Mouse (Mus musculus): ENCODE measurements around the gene Mgll. TPM values are rescaled to one million over a fixed set of nuclear protein-coding genes. Genes with fewer than 3 reads are reported as not detected.

The Mgll gene
- total and polyA plus RNA-seq, 2 experiments from 2014 or later = 126 to 148 TPM

GRCm38 (mm10) chr6:88829579-88829978 lies 105.4 kb downstream of the Mgll start:
- TF ChIP-seq CTCF (IDR thresholded peaks at IDR 0.05; ENCODE audit: low read depth) = no peak
- Histone ChIP-seq H3K9me3 (ENCODE audit: low read length) (no peaks in the 10 kb centered on the region), H3K4me1 (ENCODE audit: insufficient read depth, low read length) (peaks cover 11% of the 10 kb centered on the region; the same call in 1 of the 2 replicates), H3K9ac (replicated peaks; ENCODE audit: low read length) (no peak overlapping the region), H3K27ac (no peak overlapping the region), H3K4me2 (ENCODE audit: low read depth, low read length) (no peak overlapping the region), H3K36me3 (ENCODE audit: insufficient read depth, low read length) (no peaks in the 10 kb centered on the region), H3K4me3 (ENCODE audit: low read length) (no peak overlapping the region), H3K27me3 (ENCODE audit: insufficient read depth, low read length) (0 out of 2 replicates have a peak, but pooled peaks cover 4% of the 10 kb centered on the region)
- DNase-seq (ENCODE audit: low spot score) (no peak), ATAC-seq (no peak)
- WGBS = 90% methylated on average over 4 of the region's 4 CpGs

GRCm38 (mm10) chr6:88830112-88830702 lies 106.0 kb downstream of the Mgll start:
- no peak for DNase-seq (ENCODE audit: low spot score)
- TF ChIP-seq CTCF (IDR thresholded peaks at IDR 0.05; ENCODE audit: low read depth) = no peak
- Histone ChIP-seq H3K4me3 (ENCODE audit: low read length) (no peak overlapping the region), H3K9ac (replicated peaks; ENCODE audit: low read length) (no peak overlapping the region), H3K36me3 (ENCODE audit: insufficient read depth, low read length) (no peaks in the 10 kb centered on the region), H3K4me2 (ENCODE audit: low read depth, low read length) (no peak overlapping the region), H3K9me3 (ENCODE audit: low read length) (no peaks in the 10 kb centered on the region), H3K27me3 (ENCODE audit: insufficient read depth, low read length) (0 out of 2 replicates have a peak, but pooled peaks cover 4% of the 10 kb centered on the region), H3K27ac (no peak overlapping the region), H3K4me1 (ENCODE audit: insufficient read depth, low read length) (peaks cover 11% of the 10 kb centered on the region; the same call in 1 of the 2 replicates)
- WGBS = 82% methylated on average over 6 of the region's 6 CpGs
- no peak for ATAC-seq

DNA sequence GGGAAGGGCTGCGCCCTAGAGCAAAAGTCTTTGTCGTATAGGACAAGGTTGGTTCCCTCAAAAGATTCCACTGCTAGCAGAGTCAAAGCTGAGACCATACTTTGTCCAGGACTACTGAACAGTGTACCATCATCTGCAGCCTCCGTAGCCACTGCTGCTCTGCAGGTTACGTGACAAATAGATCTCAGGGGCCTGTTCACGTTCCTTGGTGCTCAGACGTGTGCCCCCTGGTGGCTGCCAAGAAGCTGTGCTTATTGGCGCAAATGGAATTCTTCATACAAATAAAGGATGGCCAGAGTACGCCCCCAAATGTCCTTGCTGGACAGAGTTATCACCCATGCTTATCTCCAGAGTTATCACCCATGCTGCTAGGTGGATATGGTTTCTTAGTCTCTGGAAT lies 107.2 kb downstream of the Mgll start:
- WGBS = 24% methylated on average over 8 of the region's 8 CpGs

DNA sequence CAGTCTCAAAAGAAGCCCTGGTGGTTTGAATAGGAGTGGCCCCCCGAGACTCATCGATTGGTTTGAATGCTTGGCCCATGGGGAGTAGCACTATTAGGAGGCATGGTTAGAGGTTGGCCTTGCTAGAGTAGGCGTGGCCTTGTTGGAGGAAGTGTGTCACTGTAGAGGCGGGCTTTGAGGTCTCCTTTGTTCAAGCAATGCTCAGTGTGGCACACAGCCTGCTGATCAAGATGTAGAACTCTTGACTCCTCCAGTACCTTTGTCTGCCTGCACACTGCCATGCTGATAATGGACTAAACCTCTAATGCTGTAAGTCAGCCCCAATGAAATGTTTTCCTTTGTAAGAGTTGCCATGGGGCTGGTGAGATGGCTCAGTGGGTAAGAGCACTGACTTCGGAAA lies 108.5 kb downstream of the Mgll start:
- H3K27ac ChIP-seq = no peak overlapping the region
- H3K9ac ChIP-seq (replicated peaks; ENCODE audit: low read length) = no peak overlapping the region
- ATAC-seq (no peak), DNase-seq (ENCODE audit: low spot score) (no peak)
- no peak overlapping the region for H3K4me2 ChIP-seq (ENCODE audit: low read depth, low read length)
- no peak for TF ChIP-seq CTCF (IDR thresholded peaks at IDR 0.05; ENCODE audit: low read depth)
- WGBS = 56% methylated on average over 5 of the region's 5 CpGs
- 0 out of 2 replicates have a peak, but pooled peaks cover 4% of the 10 kb centered on the region for H3K27me3 ChIP-seq (ENCODE audit: insufficient read depth, low read length)
- no peak overlapping the region for H3K4me3 ChIP-seq (ENCODE audit: low read length)
- no peaks in the 10 kb centered on the region for H3K9me3 ChIP-seq (ENCODE audit: low read length)
- peaks cover 12% of the 10 kb centered on the region for H3K36me3 ChIP-seq (ENCODE audit: insufficient read depth, low read length)
- 0 out of 2 replicates have a peak, but pooled peaks cover 1% of the 10 kb centered on the region for H3K4me1 ChIP-seq (ENCODE audit: insufficient read depth, low read length)

More for the DNA sequence above, 107.2 kb downstream of the Mgll start:
- Histone ChIP-seq H3K9ac (replicated peaks; ENCODE audit: low read length) (no peak overlapping the region), H3K36me3 (ENCODE audit: insufficient read depth, low read length) (peaks cover 7% of the 10 kb centered on the region), H3K27ac (no peak overlapping the region), H3K4me3 (ENCODE audit: low read length) (no peak overlapping the region), H3K4me1 (ENCODE audit: insufficient read depth, low read length) (peaks cover 11% of the 10 kb centered on the region; the same call in 1 of the 2 replicates), H3K27me3 (ENCODE audit: insufficient read depth, low read length) (0 out of 2 replicates have a peak, but pooled peaks cover 4% of the 10 kb centered on the region), H3K4me2 (ENCODE audit: low read depth, low read length) (no peak overlapping the region), H3K9me3 (ENCODE audit: low read length) (no peaks in the 10 kb centered on the region)
- peak; percentile 68 for ATAC-seq
- peak; percentile 94 for DNase-seq (ENCODE audit: low spot score)
- TF ChIP-seq CTCF (IDR thresholded peaks at IDR 0.05; ENCODE audit: low read depth) = peak; percentile 95

DNA sequence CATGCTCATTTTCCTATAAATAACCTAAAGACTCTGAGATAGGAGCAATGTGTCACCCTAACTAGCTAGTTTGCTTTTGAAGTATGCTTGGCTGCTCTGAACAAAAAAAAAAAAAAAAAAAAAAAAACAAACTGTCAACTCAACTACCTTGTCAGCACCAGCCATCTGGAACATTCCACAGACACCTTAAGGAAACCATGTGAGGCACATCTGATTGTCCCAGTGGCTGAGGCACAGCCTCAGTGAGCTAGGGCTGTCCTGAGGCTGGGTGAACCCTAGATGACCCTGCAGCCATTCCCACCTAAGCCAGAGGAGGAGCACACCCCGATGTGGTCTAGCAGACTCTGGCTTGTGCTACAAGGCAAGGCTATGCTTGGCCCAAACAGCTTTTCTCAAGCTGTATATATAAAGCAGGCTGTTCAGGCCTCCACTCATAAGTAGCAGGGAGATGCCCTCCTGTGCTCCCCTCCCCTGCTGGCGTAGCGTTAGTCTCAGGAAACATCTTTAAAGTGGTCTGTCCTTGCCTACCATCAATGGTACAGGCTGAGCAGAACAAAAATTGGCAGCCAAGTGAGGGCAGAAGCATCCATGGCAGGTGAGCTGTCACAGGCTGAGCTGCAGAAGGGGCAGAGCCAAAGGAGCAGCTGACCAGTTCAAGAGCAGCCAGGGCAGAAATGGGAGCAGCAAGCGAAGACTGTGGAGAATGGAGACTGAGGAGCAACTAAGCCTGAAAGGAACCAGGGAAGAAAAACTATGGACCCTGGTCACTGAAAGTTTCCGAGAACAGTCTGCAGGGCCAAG lies 109.3 kb downstream of the Mgll start:
- no peak for DNase-seq (ENCODE audit: low spot score)
- ATAC-seq = no peak
- Histone ChIP-seq H3K4me2 (ENCODE audit: low read depth, low read length) (no peak overlapping the region), H3K4me3 (ENCODE audit: low read length) (no peak overlapping the region), H3K27me3 (ENCODE audit: insufficient read depth, low read length) (0 out of 2 replicates have a peak, but pooled peaks cover 4% of the 10 kb centered on the region), H3K27ac (no peak overlapping the region), H3K36me3 (ENCODE audit: insufficient read depth, low read length) (peaks cover 18% of the 10 kb centered on the region), H3K4me1 (ENCODE audit: insufficient read depth, low read length) (no peaks in the 10 kb centered on the region), H3K9ac (replicated peaks; ENCODE audit: low read length) (no peak overlapping the region), H3K9me3 (ENCODE audit: low read length) (no peaks in the 10 kb centered on the region)
- TF ChIP-seq CTCF (IDR thresholded peaks at IDR 0.05; ENCODE audit: low read depth) = no peak
- 87% methylated on average over 5 of the region's 5 CpGs for WGBS

DNA sequence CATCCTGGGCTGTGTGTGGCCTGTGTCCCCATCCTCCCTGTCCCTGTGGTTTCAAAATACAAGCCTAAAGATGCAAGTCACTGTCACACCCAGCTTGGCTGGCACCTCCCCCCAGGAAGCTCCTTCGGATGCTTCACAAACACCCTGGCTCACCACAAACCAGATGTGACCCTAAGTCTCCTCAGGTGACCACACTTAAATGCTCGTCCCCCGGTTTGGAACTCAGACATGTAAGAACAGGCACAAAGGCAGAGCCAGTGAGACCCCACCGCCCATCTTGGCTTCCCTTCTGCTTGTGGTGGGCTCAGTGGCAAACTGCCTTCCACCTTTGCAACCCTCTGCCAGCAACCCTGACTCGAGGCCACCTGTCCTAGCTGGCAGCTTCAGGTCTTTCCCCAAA lies 110.8 kb downstream of the Mgll start:
- no peak for TF ChIP-seq CTCF (IDR thresholded peaks at IDR 0.05; ENCODE audit: low read depth)
- H3K27me3 ChIP-seq (ENCODE audit: insufficient read depth, low read length) = 0 out of 2 replicates have a peak, but pooled peaks cover 4% of the 10 kb centered on the region
- H3K36me3 ChIP-seq (ENCODE audit: insufficient read depth, low read length) = peaks cover 29% of the 10 kb centered on the region
- H3K27ac ChIP-seq = no peak overlapping the region
- no peaks in the 10 kb centered on the region; the same call in 1 of the 2 replicates for H3K4me1 ChIP-seq (ENCODE audit: insufficient read depth, low read length)
- ATAC-seq = no peak
- no peak overlapping the region for H3K4me2 ChIP-seq (ENCODE audit: low read depth, low read length)
- no peak overlapping the region for H3K9ac ChIP-seq (replicated peaks; ENCODE audit: low read length)
- no peak overlapping the region for H3K4me3 ChIP-seq (ENCODE audit: low read length)
- 82% methylated on average over 5 of the region's 5 CpGs for WGBS
- H3K9me3 ChIP-seq (ENCODE audit: low read length) = no peaks in the 10 kb centered on the region
- no peak for DNase-seq (ENCODE audit: low spot score)

Measured in hindbrain, postnatal 0 days (tissue).